Mouse (Mus musculus): ENCODE measurements around the gene Plcg1. TPM values are rescaled to one million over a fixed set of nuclear protein-coding genes. Genes with fewer than 3 reads are reported as not detected.

Plcg1 gene
- polyA plus RNA-seq, 1 experiment from 2014 or later: 60.3 TPM

DNA sequence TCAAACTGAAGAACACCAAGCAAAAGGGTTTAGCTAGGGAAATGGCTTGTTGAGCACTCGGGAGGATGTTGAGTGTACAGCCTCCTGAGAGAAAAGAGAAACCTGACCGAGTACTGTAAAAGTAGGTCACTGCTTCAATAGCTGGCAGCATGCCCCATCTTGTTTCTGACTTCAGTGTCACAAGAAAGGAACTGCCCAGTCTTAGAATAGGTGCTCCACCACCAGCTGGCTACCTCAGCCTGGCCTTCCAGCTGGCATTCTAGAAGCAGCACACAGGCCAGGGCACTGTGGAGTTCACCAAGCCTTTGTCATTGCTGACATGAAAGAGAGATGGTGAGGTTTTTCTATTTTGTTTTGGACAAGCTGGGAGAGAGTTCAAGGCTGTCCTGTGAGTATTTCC is 65.9 kb downstream of the Plcg1 start:
- WGBS: 70% methylated on average over 2 of the region's 2 CpGs
- Histone ChIP-seq H3K27ac (ENCODE audit: low read depth, low read length) (no peak overlapping the region), H3K4me3 (ENCODE audit: low read length) (no peak overlapping the region), H3K9me3 (ENCODE audit: control insufficient read depth, low read length) (no peaks in the 10 kb centered on the region), H3K27me3 (ENCODE audit: control insufficient read depth, insufficient read depth, low read length) (no peaks in the 10 kb centered on the region), H3K4me1 (ENCODE audit: control insufficient read depth, insufficient read depth, low read length) (no peaks in the 10 kb centered on the region), H3K36me3 (ENCODE audit: control insufficient read depth, insufficient read depth, low read length) (no peaks in the 10 kb centered on the region), H3K9ac (ENCODE audit: low read depth, low read length) (no peak overlapping the region), H3K4me2 (replicated peaks; ENCODE audit: low read depth, low read length) (no peak overlapping the region)
- ATAC-seq (ENCODE audit: low FRiP score, low TSS enrichment): no peak

GRCm38 (mm10) chr2:160798206-160798605 is 67.1 kb downstream of the Plcg1 start:
- Histone ChIP-seq H3K4me3 (ENCODE audit: low read length) (no peak overlapping the region), H3K36me3 (ENCODE audit: control insufficient read depth, insufficient read depth, low read length) (no peaks in the 10 kb centered on the region), H3K27me3 (ENCODE audit: control insufficient read depth, insufficient read depth, low read length) (no peaks in the 10 kb centered on the region), H3K4me2 (replicated peaks; ENCODE audit: low read depth, low read length) (no peak overlapping the region), H3K27ac (ENCODE audit: low read depth, low read length) (no peak overlapping the region), H3K9ac (ENCODE audit: low read depth, low read length) (no peak overlapping the region), H3K4me1 (ENCODE audit: control insufficient read depth, insufficient read depth, low read length) (no peaks in the 10 kb centered on the region), H3K9me3 (ENCODE audit: control insufficient read depth, low read length) (no peaks in the 10 kb centered on the region)
- no peak for ATAC-seq (ENCODE audit: low FRiP score, low TSS enrichment)
- WGBS: 90% methylated on average over 1 of the region's 1 CpGs

GRCm38 (mm10) chr2:160800967-160801366 is 69.9 kb downstream of the Plcg1 start:
- H3K4me3 ChIP-seq (ENCODE audit: low read length): no peak overlapping the region
- ATAC-seq (ENCODE audit: low FRiP score, low TSS enrichment): no peak
- 90% methylated on average over 1 of the region's 1 CpGs for WGBS
- no peak overlapping the region for H3K27ac ChIP-seq (ENCODE audit: low read depth, low read length)
- no peaks in the 10 kb centered on the region for H3K27me3 ChIP-seq (ENCODE audit: control insufficient read depth, insufficient read depth, low read length)
- H3K9ac ChIP-seq (ENCODE audit: low read depth, low read length): no peak overlapping the region
- H3K4me1 ChIP-seq (ENCODE audit: control insufficient read depth, insufficient read depth, low read length): 0 out of 2 replicates have a peak, but pooled peaks cover 6% of the 10 kb centered on the region
- no peaks in the 10 kb centered on the region for H3K9me3 ChIP-seq (ENCODE audit: control insufficient read depth, low read length)
- H3K36me3 ChIP-seq (ENCODE audit: control insufficient read depth, insufficient read depth, low read length): no peaks in the 10 kb centered on the region
- no peak overlapping the region for H3K4me2 ChIP-seq (replicated peaks; ENCODE audit: low read depth, low read length)

DNA sequence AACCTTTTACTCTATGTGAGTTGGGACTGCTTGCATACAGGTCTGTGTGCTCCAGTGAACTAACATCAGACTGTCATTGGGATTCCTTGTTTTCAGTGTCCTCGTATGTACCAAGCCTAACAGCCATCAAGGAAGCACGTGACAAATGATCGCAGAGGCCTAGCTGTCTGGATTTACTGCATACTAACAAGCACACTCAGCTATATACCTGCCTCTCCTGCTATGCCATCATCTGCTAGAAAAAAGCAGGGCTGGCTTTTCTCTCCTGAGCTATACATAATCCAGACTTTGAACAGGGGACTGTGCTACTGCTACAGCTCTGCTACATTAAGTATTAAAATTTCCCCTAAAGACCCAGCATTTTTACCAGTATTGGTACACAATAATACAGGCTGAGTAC is 71.2 kb downstream of the Plcg1 start:
- H3K27me3 ChIP-seq (ENCODE audit: control insufficient read depth, insufficient read depth, low read length): no peaks in the 10 kb centered on the region
- ATAC-seq (ENCODE audit: low FRiP score, low TSS enrichment): no peak
- H3K27ac ChIP-seq (ENCODE audit: low read depth, low read length): no peak overlapping the region
- 76% methylated on average over 3 of the region's 3 CpGs for WGBS
- no peak overlapping the region for H3K4me2 ChIP-seq (replicated peaks; ENCODE audit: low read depth, low read length)
- peaks cover 12% of the 10 kb centered on the region; the same call in 1 of the 2 replicates for H3K4me1 ChIP-seq (ENCODE audit: control insufficient read depth, insufficient read depth, low read length)
- H3K9me3 ChIP-seq (ENCODE audit: control insufficient read depth, low read length): no peaks in the 10 kb centered on the region
- H3K4me3 ChIP-seq (ENCODE audit: low read length): no peak overlapping the region
- H3K36me3 ChIP-seq (ENCODE audit: control insufficient read depth, insufficient read depth, low read length): no peaks in the 10 kb centered on the region
- no peak overlapping the region for H3K9ac ChIP-seq (ENCODE audit: low read depth, low read length)

- Histone ChIP-seq H3K9me3 (ENCODE audit: control insufficient read depth, low read length) (no peaks in the 10 kb centered on the region), H3K4me1 (ENCODE audit: control insufficient read depth, insufficient read depth, low read length) (peaks cover 12% of the 10 kb centered on the region; the same call in 1 of the 2 replicates), H3K27ac (ENCODE audit: low read depth, low read length) (no peak overlapping the region), H3K27me3 (ENCODE audit: control insufficient read depth, insufficient read depth, low read length) (no peaks in the 10 kb centered on the region), H3K36me3 (ENCODE audit: control insufficient read depth, insufficient read depth, low read length) (no peaks in the 10 kb centered on the region), H3K9ac (ENCODE audit: low read depth, low read length) (no peak overlapping the region), H3K4me2 (replicated peaks; ENCODE audit: low read depth, low read length) (no peak overlapping the region), H3K4me3 (ENCODE audit: low read length) (no peak overlapping the region)
- ATAC-seq (ENCODE audit: low FRiP score, low TSS enrichment): no peak
- WGBS: 24% methylated on average over 4 of the region's 4 CpGs
These were observed 73.9 kb downstream of the Plcg1 start for GRCm38 (mm10) chr2:160804794-160805527.

GRCm38 (mm10) chr2:160806091-160806521 is 75.0 kb downstream of the Plcg1 start:
- no peak overlapping the region for H3K27ac ChIP-seq (ENCODE audit: low read depth, low read length)
- no peak for ATAC-seq (ENCODE audit: low FRiP score, low TSS enrichment)
- H3K9ac ChIP-seq (ENCODE audit: low read depth, low read length): no peak overlapping the region
- no peaks in the 10 kb centered on the region for H3K27me3 ChIP-seq (ENCODE audit: control insufficient read depth, insufficient read depth, low read length)
- 19% methylated on average over 3 of the region's 3 CpGs for WGBS
- no peaks in the 10 kb centered on the region for H3K36me3 ChIP-seq (ENCODE audit: control insufficient read depth, insufficient read depth, low read length)
- no peak overlapping the region for H3K4me3 ChIP-seq (ENCODE audit: low read length)
- H3K4me2 ChIP-seq (replicated peaks; ENCODE audit: low read depth, low read length): no peak overlapping the region
- H3K4me1 ChIP-seq (ENCODE audit: control insufficient read depth, insufficient read depth, low read length): peaks cover 12% of the 10 kb centered on the region; the same call in 1 of the 2 replicates
- no peaks in the 10 kb centered on the region for H3K9me3 ChIP-seq (ENCODE audit: control insufficient read depth, low read length)

DNA sequence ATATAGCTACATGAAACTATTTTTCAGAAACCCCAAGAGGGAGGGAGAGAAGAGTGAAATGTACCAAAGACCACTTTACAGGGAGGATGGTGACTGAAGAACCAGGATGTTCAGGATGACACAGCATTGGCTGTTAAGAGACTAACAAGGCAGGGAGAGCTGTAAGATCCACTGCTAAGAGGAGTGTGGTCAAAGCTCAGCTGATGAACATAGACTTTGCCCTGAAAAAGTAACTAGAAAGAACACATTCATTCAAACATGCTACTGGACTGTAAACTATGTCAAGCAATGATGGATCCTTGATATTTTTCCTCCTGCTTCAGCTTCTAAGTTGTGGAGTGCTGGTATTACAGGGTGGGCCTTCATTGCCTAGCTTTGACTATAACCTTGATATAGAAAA is 79.3 kb downstream of the Plcg1 start:
- Histone ChIP-seq H3K36me3 (ENCODE audit: control insufficient read depth, insufficient read depth, low read length) (no peaks in the 10 kb centered on the region), H3K4me1 (ENCODE audit: control insufficient read depth, insufficient read depth, low read length) (peaks cover 5% of the 10 kb centered on the region; the same call in 1 of the 2 replicates), H3K27me3 (ENCODE audit: control insufficient read depth, insufficient read depth, low read length) (no peaks in the 10 kb centered on the region), H3K9ac (ENCODE audit: low read depth, low read length) (no peak overlapping the region), H3K9me3 (ENCODE audit: control insufficient read depth, low read length) (no peaks in the 10 kb centered on the region), H3K4me3 (ENCODE audit: low read length) (no peak overlapping the region), H3K27ac (ENCODE audit: low read depth, low read length) (no peak overlapping the region), H3K4me2 (replicated peaks; ENCODE audit: low read depth, low read length) (no peak overlapping the region)
- no peak for ATAC-seq (ENCODE audit: low FRiP score, low TSS enrichment)

DNA sequence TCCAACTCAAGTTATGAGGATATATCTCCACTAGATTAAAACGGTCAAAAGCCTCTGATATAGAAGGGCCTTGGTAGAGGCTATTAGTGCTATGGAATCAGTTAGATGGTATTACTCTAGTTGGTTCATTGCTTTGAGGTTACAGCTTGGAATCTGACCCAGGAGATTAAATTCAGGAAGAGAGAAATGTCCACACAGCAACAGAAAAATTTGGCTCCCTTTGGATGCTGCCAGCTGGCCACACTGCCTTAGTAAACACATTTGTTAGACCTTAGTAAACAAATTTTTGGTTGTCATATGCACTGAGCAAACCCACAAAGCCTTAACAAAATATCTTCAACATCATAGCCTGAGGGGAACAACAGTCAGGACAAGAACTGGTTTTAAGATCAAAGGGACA is 79.7 kb downstream of the Plcg1 start:
- H3K4me2 ChIP-seq (replicated peaks; ENCODE audit: low read depth, low read length): no peak overlapping the region
- no peak for ATAC-seq (ENCODE audit: low FRiP score, low TSS enrichment)
- peaks cover 5% of the 10 kb centered on the region; the same call in 1 of the 2 replicates for H3K4me1 ChIP-seq (ENCODE audit: control insufficient read depth, insufficient read depth, low read length)
- no peak overlapping the region for H3K9ac ChIP-seq (ENCODE audit: low read depth, low read length)
- H3K36me3 ChIP-seq (ENCODE audit: control insufficient read depth, insufficient read depth, low read length): no peaks in the 10 kb centered on the region
- H3K4me3 ChIP-seq (ENCODE audit: low read length): no peak overlapping the region
- 78% methylated on average over 1 of the region's 1 CpGs for WGBS
- no peak overlapping the region for H3K27ac ChIP-seq (ENCODE audit: low read depth, low read length)
- H3K27me3 ChIP-seq (ENCODE audit: control insufficient read depth, insufficient read depth, low read length): no peaks in the 10 kb centered on the region
- H3K9me3 ChIP-seq (ENCODE audit: control insufficient read depth, low read length): no peaks in the 10 kb centered on the region

Data from kidney, embryonic 14.5 days (tissue).